Comparison of ENCODE assay signal across 36 mouse cellular contexts in the genomic region with DNA sequence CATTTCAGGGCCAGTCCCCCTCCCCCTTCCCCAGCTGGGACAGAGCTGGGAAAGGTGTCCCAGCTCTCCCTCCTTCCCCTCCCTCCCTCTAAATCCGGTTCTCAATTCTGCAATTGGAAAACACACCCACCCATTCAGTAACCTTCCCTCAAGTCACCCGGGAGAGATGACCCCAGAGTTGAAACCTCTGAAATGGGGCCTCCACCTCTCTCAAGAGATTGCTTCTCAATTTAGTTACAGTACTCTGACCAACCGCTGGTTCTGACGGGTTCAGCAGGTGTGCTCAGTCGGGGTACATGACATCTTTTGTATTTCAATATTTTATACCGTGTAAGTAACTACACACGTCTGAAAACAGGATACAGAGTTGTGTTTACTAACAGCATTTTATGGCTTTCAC. TPM values are rescaled to one million over a fixed set of nuclear protein-coding genes. Genes with fewer than 3 reads are reported as not detected.
"Had no signal": no experiment of that assay in that cellular context is flagged by ENCODE, and none has a peak within 500 bp of the region (broad histone marks: within the 10 kb centered on the region; RNA-seq: fewer than 3 reads in every experiment).

No protein-coding gene starts in this region.

- H3K9ac ChIP-seq: limb, embryonic 12.5 days; limb, embryonic 13.5 days; limb, embryonic 15.5 days; liver, embryonic 12.5 days; liver, embryonic 13.5 days; liver, embryonic 14.5 days; liver, embryonic 15.5 days; liver, postnatal 0 days; lung, embryonic 14.5 days; lung, embryonic 15.5 days; midbrain, embryonic 12.5 days; midbrain, embryonic 13.5 days; midbrain, embryonic 15.5 days had no signal

- DNase-seq: left cerebral cortex, postnatal 4 days; liver; liver, embryonic 13.5 days; liver, postnatal 0 days; lung, adult 18-20 months; lung, adult 2 months; lung, embryonic 14.5 days; lung, postnatal 10 days; lung, postnatal 14 days; lung, postnatal 36 days; lung, postnatal 4 days; midbrain, embryonic 14.5 days had no signal

- H3K9me3 ChIP-seq: limb, embryonic 10.5 days; limb, embryonic 12.5 days; limb, embryonic 13.5 days; limb, embryonic 15.5 days; liver, embryonic 12.5 days; liver, embryonic 13.5 days; liver, embryonic 15.5 days; lung, embryonic 15.5 days; megakaryocyte, embryonic 14.5 days; midbrain, embryonic 10.5 days; midbrain, embryonic 12.5 days; midbrain, embryonic 13.5 days; midbrain, embryonic 15.5 days had no signal

- H3K4me3 ChIP-seq: limb, embryonic 10.5 days; limb, embryonic 12.5 days; limb, embryonic 13.5 days; limb, embryonic 15.5 days; liver, embryonic 12.5 days; liver, embryonic 13.5 days; liver, embryonic 15.5 days; lung, embryonic 15.5 days; midbrain, embryonic 10.5 days; midbrain, embryonic 12.5 days; midbrain, embryonic 13.5 days; midbrain, embryonic 15.5 days; myocyte had no signal

- H3K4me2 ChIP-seq: limb, embryonic 12.5 days; limb, embryonic 13.5 days; limb, embryonic 15.5 days; liver, embryonic 11.5 days; liver, embryonic 12.5 days; liver, embryonic 13.5 days; liver, embryonic 15.5 days; lung, embryonic 14.5 days; lung, embryonic 15.5 days; midbrain, embryonic 11.5 days; midbrain, embryonic 12.5 days; midbrain, embryonic 13.5 days; midbrain, embryonic 15.5 days had no signal

- H3K27ac ChIP-seq: limb, embryonic 12.5 days; limb, embryonic 13.5 days; limb, embryonic 15.5 days; liver, embryonic 12.5 days; liver, embryonic 13.5 days; liver, embryonic 14.5 days; liver, embryonic 15.5 days; lung, embryonic 15.5 days; macrophage; midbrain, embryonic 10.5 days; midbrain, embryonic 12.5 days; midbrain, embryonic 13.5 days; midbrain, embryonic 15.5 days had no signal

- ATAC-seq: liver, embryonic 12.5 days; liver, postnatal 0 days; lung, postnatal 0 days; midbrain, embryonic 13.5 days; midbrain, embryonic 15.5 days; midbrain, embryonic 16.5 days had no signal

- H3K36me3 ChIP-seq: limb, embryonic 10.5 days; limb, embryonic 12.5 days; limb, embryonic 13.5 days; limb, embryonic 15.5 days; liver, embryonic 12.5 days; liver, embryonic 13.5 days; liver, embryonic 15.5 days; lung, embryonic 15.5 days; midbrain, embryonic 10.5 days; midbrain, embryonic 12.5 days; midbrain, embryonic 13.5 days; midbrain, embryonic 15.5 days had no signal

- H3K27me3 ChIP-seq: megakaryocyte, embryonic 14.5 days had no signal

RNA-seq across cellular contexts. Expression of a gene that starts 28.2 kb away (rescaled TPM):
- total RNA-seq: left cerebral cortex, postnatal 10 days; left cerebral cortex, postnatal 14 days; left cerebral cortex, postnatal 25 days; left cerebral cortex, postnatal 36 days; midbrain, postnatal 0 days had no signal
- polyA plus RNA-seq: midbrain, embryonic 11.5 days; midbrain, embryonic 12.5 days; midbrain, embryonic 13.5 days; midbrain, embryonic 14.5 days; midbrain, embryonic 15.5 days; midbrain, embryonic 16.5 days; midbrain, postnatal 0 days had no signal
